Mouse (Mus musculus) kidney, embryonic 16.5 days (tissue): ENCODE measurements at regions not wholly inside any gene's neighbourhood (a gene's known extent, or its start where the extent isn't known, plus 50 kb on each side); places are given as distances from the start of the nearest gene placed in this dataset.
A peak's percentile ranks its signal among the peaks of the same experiment; 100 is the strongest.
"Not testable (repeated sequence)": the region's sequence is repeated elsewhere in the genome, so short reads cannot be mapped to it uniquely, and the experiment has no call there.

Experiments used
- ATAC-seq: fragments of 200-750 bp; cut with Nextera tagmentation; 2 replicates; pipeline ENCODE4 v1.8.0; 2017; ENCODE audit warnings: moderate TSS enrichment; ENCODE audit not compliant: low FRiP score, low TSS enrichment
- H3K27ac ChIP-seq: fragments of 300-500 bp; sonication (generic); 2 replicates; pipeline ENCODE4 v1.5.1; 2014; ENCODE audit warnings: low read length
- H3K27me3 ChIP-seq: fragments of 300-500 bp; sonication (generic); 2 replicates; pipeline ENCODE4 v1.6.1; 2014; ENCODE audit warnings: low read length, control low read depth, mixed read lengths; ENCODE audit not compliant: insufficient read depth
- H3K36me3 ChIP-seq: fragments of 300-500 bp; sonication (generic); 2 replicates; pipeline ENCODE4 v1.6.1; 2014; ENCODE audit warnings: low read length, control low read depth, mixed read lengths; ENCODE audit not compliant: insufficient read depth
- H3K4me1 ChIP-seq: fragments of 300-500 bp; sonication (generic); 2 replicates; pipeline ENCODE4 v1.6.1; 2014; ENCODE audit warnings: low read length, control low read depth, mixed read lengths; ENCODE audit not compliant: insufficient read depth
- H3K4me2 ChIP-seq: fragments of 300-500 bp; sonication (generic); replicated peaks from 2 replicates; pipeline ENCODE4 v1.6.1; 2014; ENCODE audit warnings: low read depth, low read length
- H3K4me3 ChIP-seq: fragments of 300-500 bp; sonication (generic); 2 replicates; pipeline ENCODE4 v1.5.1; 2014; ENCODE audit warnings: mild to moderate bottlenecking, low read length
- H3K9ac ChIP-seq: fragments of 300-500 bp; sonication (generic); replicated peaks from 2 replicates; pipeline ENCODE4 v1.6.1; 2014; ENCODE audit warnings: low read length
- H3K9me3 ChIP-seq: fragments of 300-500 bp; sonication (generic); 2 replicates; pipeline ENCODE4 v1.6.1; 2016; ENCODE audit warnings: low read length, control low read depth
- WGBS: fragments of 180-500 bp; shearing (Covaris S2); extraction: QIAGEN DNeasy Blood & Tissue Kit; methylation state at CpG from one replicate; pipeline ENCODE4 v1.1.7; 2014; 5-methylcytosine and 5-hydroxymethylcytosine counted together

- WGBS = 53% methylated on average over 5 of the region's 5 CpGs
- no peaks in the 10 kb centered on the region for H3K9me3 ChIP-seq
- no peak overlapping the region for H3K27ac ChIP-seq
- no peaks in the 10 kb centered on the region for H3K4me1 ChIP-seq
- H3K9ac ChIP-seq = no peak overlapping the region
- ATAC-seq = no peak
- H3K4me2 ChIP-seq = no peak overlapping the region
- H3K36me3 ChIP-seq = no peaks in the 10 kb centered on the region
- H3K4me3 ChIP-seq = no peak overlapping the region
- no peaks in the 10 kb centered on the region for H3K27me3 ChIP-seq
Observed at GRCm38 (mm10) chr1:64463715-64464290, 68.6 kb upstream of the Creb1 start.

GRCm38 (mm10) chr1:64461616-64462015 is 70.8 kb upstream of the Creb1 start:
- ATAC-seq, H3K9me3 ChIP-seq, H3K27ac ChIP-seq, H3K4me1 ChIP-seq, H3K4me3 ChIP-seq, H3K9ac ChIP-seq, H3K4me2 ChIP-seq, H3K27me3 ChIP-seq, H3K36me3 ChIP-seq: not testable (repeated sequence)
- 95% methylated on average over 6 of the region's 6 CpGs for WGBS

GRCm38 (mm10) chr1:64457872-64458271 is 74.6 kb upstream of the Creb1 start:
- WGBS = 84% methylated on average over 5 of the region's 5 CpGs
- H3K36me3 ChIP-seq = no peaks in the 10 kb centered on the region
- no peak overlapping the region for H3K4me3 ChIP-seq
- no peaks in the 10 kb centered on the region for H3K4me1 ChIP-seq
- ATAC-seq = no peak
- H3K27ac ChIP-seq = no peak overlapping the region
- no peaks in the 10 kb centered on the region for H3K9me3 ChIP-seq
- no peaks in the 10 kb centered on the region for H3K27me3 ChIP-seq
- no peak overlapping the region for H3K4me2 ChIP-seq
- H3K9ac ChIP-seq = no peak overlapping the region

- ATAC-seq = no peak
- 73% methylated on average over 3 of the region's 3 CpGs for WGBS
Observed at GRCm38 (mm10) chr1:64449141-64449540, 83.3 kb upstream of the Creb1 start.

GRCm38 (mm10) chr1:64448090-64448489 is 84.4 kb upstream of the Creb1 start:
- WGBS = 0% methylated on average over 5 of the region's 5 CpGs
- Histone ChIP-seq H3K27me3 (no peaks in the 10 kb centered on the region), H3K4me1 (peaks cover 5% of the 10 kb centered on the region; the same call in 1 of the 2 replicates), H3K36me3 (no peaks in the 10 kb centered on the region), H3K4me3 (no peak overlapping the region), H3K9me3 (no peaks in the 10 kb centered on the region), H3K4me2 (no peak overlapping the region), H3K9ac (no peak overlapping the region), H3K27ac (no peak overlapping the region)
- no peak for ATAC-seq

More at GRCm38 (mm10) chr1:64449141-64449540, 83.3 kb upstream of the Creb1 start:
- no peak overlapping the region for H3K4me3 ChIP-seq
- no peaks in the 10 kb centered on the region for H3K36me3 ChIP-seq
- H3K4me1 ChIP-seq = peaks cover 5% of the 10 kb centered on the region; the same call in 1 of the 2 replicates
- H3K27me3 ChIP-seq = no peaks in the 10 kb centered on the region
- no peak overlapping the region for H3K4me2 ChIP-seq
- H3K27ac ChIP-seq = no peak overlapping the region
- no peaks in the 10 kb centered on the region for H3K9me3 ChIP-seq
- no peak overlapping the region for H3K9ac ChIP-seq

GRCm38 (mm10) chr1:64446492-64446891 is 86.0 kb upstream of the Creb1 start:
- Histone ChIP-seq H3K36me3 (no peaks in the 10 kb centered on the region), H3K9me3 (no peaks in the 10 kb centered on the region), H3K27me3 (no peaks in the 10 kb centered on the region), H3K4me1 (peaks cover 5% of the 10 kb centered on the region), H3K4me2 (no peak overlapping the region), H3K9ac (no peak overlapping the region), H3K4me3 (no peak overlapping the region), H3K27ac (no peak overlapping the region)
- 64% methylated on average over 4 of the region's 4 CpGs for WGBS
- no peak for ATAC-seq

GRCm38 (mm10) chr1:64445919-64446318 is 86.5 kb upstream of the Creb1 start:
- no peaks in the 10 kb centered on the region for H3K36me3 ChIP-seq
- ATAC-seq = peak; percentile 89
- peaks cover 5% of the 10 kb centered on the region for H3K4me1 ChIP-seq
- H3K9ac ChIP-seq = peak overlapping the region; percentile 33
- H3K27ac ChIP-seq = no peak overlapping the region
- WGBS = 4% methylated on average over 13 of the region's 13 CpGs
- H3K27me3 ChIP-seq = no peaks in the 10 kb centered on the region
- no peaks in the 10 kb centered on the region for H3K9me3 ChIP-seq
- H3K4me2 ChIP-seq = peak overlapping the region; percentile 25
- no peak overlapping the region for H3K4me3 ChIP-seq

- Histone ChIP-seq H3K4me3 (no peak overlapping the region), H3K9ac (no peak overlapping the region), H3K27me3 (no peaks in the 10 kb centered on the region), H3K9me3 (no peaks in the 10 kb centered on the region), H3K4me1 (peaks cover 5% of the 10 kb centered on the region), H3K36me3 (no peaks in the 10 kb centered on the region), H3K4me2 (no peak overlapping the region), H3K27ac (no peak overlapping the region)
- WGBS = 87% methylated on average over 6 of the region's 6 CpGs
- ATAC-seq = no peak
Observed at GRCm38 (mm10) chr1:64443436-64443835, 89.0 kb upstream of the Creb1 start.

GRCm38 (mm10) chr1:64442179-64442874 is 90.1 kb upstream of the Creb1 start:
- H3K4me2 ChIP-seq = no peak overlapping the region

GRCm38 (mm10) chr1:64423256-64423655 is 109.2 kb upstream of the Creb1 start:
- H3K27me3 ChIP-seq = no peaks in the 10 kb centered on the region
- H3K27ac ChIP-seq = no peak overlapping the region
- ATAC-seq = no peak
- H3K4me3 ChIP-seq = no peak overlapping the region
- no peaks in the 10 kb centered on the region for H3K36me3 ChIP-seq
- 75% methylated on average over 1 of the region's 1 CpGs for WGBS
- H3K4me1 ChIP-seq = no peaks in the 10 kb centered on the region
- H3K9ac ChIP-seq = no peak overlapping the region
- peaks cover 3% of the 10 kb centered on the region; the same call in 1 of the 2 replicates for H3K9me3 ChIP-seq
- H3K4me2 ChIP-seq = no peak overlapping the region

More at GRCm38 (mm10) chr1:64442179-64442874, 90.1 kb upstream of the Creb1 start:
- H3K9ac ChIP-seq = no peak overlapping the region
- no peaks in the 10 kb centered on the region for H3K9me3 ChIP-seq
- H3K27me3 ChIP-seq = no peaks in the 10 kb centered on the region
- H3K4me3 ChIP-seq = no peak overlapping the region
- peaks cover 5% of the 10 kb centered on the region for H3K4me1 ChIP-seq
- H3K27ac ChIP-seq = no peak overlapping the region
- H3K36me3 ChIP-seq = no peaks in the 10 kb centered on the region
- no peak for ATAC-seq
- WGBS = 61% methylated on average over 9 of the region's 9 CpGs
